Mouse (Mus musculus) embryonic facial prominence, embryonic 12.5 days (tissue): ENCODE results near the gene Slc44a1. TPM values are rescaled to one million over a fixed set of nuclear protein-coding genes. Genes with fewer than 3 reads are reported as not detected.

Experiments
- ATAC-seq: fragments of 200-750 bp; cut with Nextera tagmentation; 2 replicates; pipeline ENCODE4 v1.8.0; 2017; ENCODE audit not compliant: insufficient number of reproducible peaks, insufficient read depth, low FRiP score, low TSS enrichment
- H3K27ac ChIP-seq: fragments of 300-500 bp; sonication (generic); 2 replicates; pipeline ENCODE4 v1.5.1; 2016; ENCODE audit warnings: mild to moderate bottlenecking
- H3K27me3 ChIP-seq: fragments of 300-500 bp; sonication (generic); 2 replicates; pipeline ENCODE4 v1.6.1; 2016; ENCODE audit warnings: mild to moderate bottlenecking, moderate library complexity
- H3K36me3 ChIP-seq: fragments of 300-500 bp; sonication (generic); 2 replicates; pipeline ENCODE4 v1.6.1; 2016; ENCODE audit warnings: mild to moderate bottlenecking
- H3K4me1 ChIP-seq: fragments of 300-500 bp; sonication (generic); 2 replicates; pipeline ENCODE4 v1.6.1; 2016
- H3K4me2 ChIP-seq: fragments of 300-500 bp; sonication (generic); replicated peaks from 2 replicates; pipeline ENCODE4 v1.6.1; 2016; ENCODE audit warnings: mild to moderate bottlenecking, moderate library complexity
- H3K4me3 ChIP-seq: fragments of 300-500 bp; sonication (generic); 2 replicates; pipeline ENCODE4 v1.5.1; 2016; ENCODE audit warnings: mild to moderate bottlenecking
- H3K9ac ChIP-seq: fragments of 300-500 bp; sonication (generic); 2 replicates; pipeline ENCODE4 v1.6.1; 2016; ENCODE audit warnings: mild to moderate bottlenecking, moderate library complexity
- H3K9me3 ChIP-seq: fragments of 300-500 bp; sonication (generic); 2 replicates; pipeline ENCODE4 v1.6.1; 2016; ENCODE audit warnings: mild to moderate bottlenecking, moderate library complexity
- WGBS: fragments of 180-500 bp; shearing (Covaris S2); methylation state at CpG from one replicate; pipeline ENCODE4 v1.1.7; 2016; 5-methylcytosine and 5-hydroxymethylcytosine counted together
- polyA plus RNA-seq: library from polyadenylated mRNA; unstranded; fragments of >200 nt; fragmentation: Nextera tagmentation; extraction: Ambion mirVana; gene quantifications from 2 replicates; pipeline ENCODE4 v1.2.1, GENCODE M21; 2016

Slc44a1 gene
- polyA plus RNA-seq, 1 experiment from 2014 or later: 37.0 TPM

DNA sequence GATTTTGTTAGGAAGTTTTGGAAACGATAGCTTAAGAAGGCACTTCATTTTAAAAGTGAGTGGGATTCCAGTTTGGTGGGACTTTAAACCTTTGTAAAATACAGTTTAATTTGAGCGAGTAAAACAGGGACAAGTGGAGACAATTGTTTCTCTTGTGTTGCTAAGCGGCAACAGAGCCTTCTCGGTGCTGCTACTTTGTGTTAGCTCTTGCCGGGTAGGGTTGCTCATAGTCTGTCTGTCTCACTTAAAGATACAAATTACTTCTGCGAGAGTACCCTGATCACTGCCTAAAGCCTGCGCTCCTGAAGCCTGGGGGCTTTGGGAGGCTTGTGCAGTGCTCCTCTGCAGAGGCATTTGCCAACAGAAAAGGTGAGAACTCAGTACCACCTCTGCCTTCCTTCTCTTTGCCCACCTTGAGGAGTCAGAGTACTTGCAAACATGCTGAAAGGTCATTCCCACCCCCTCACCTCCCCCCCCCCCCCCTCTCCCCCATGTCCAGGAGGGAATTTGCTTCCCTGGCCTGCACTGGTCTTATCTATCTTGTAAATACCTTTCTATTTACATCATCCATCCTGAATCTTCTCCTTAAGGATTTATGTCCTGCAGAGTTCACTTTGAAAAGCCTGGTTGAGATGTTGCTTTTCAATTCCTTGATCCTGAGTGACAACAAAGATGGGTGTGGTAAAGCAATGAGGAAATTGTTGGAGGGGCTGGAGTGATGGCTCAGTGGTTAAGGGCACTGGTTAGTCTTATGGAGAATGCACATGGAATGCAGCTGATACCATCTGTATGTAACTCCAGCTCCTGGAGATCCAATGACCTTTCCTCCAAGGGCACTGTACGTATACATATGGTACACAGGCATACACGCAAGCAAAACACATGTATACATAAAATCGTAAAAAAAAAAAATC is 13.0 kb downstream of the Slc44a1 start:
- H3K9ac ChIP-seq: no peak overlapping the region
- H3K27ac ChIP-seq: no peak overlapping the region
- no peaks in the 10 kb centered on the region for H3K9me3 ChIP-seq
- ATAC-seq: no peak
- H3K4me2 ChIP-seq: no peak overlapping the region
- H3K4me3 ChIP-seq: no peak overlapping the region
- H3K27me3 ChIP-seq: no peaks in the 10 kb centered on the region
- H3K4me1 ChIP-seq: no peaks in the 10 kb centered on the region
- H3K36me3 ChIP-seq: no peaks in the 10 kb centered on the region
- WGBS: 57% methylated on average over 10 of the region's 10 CpGs

DNA sequence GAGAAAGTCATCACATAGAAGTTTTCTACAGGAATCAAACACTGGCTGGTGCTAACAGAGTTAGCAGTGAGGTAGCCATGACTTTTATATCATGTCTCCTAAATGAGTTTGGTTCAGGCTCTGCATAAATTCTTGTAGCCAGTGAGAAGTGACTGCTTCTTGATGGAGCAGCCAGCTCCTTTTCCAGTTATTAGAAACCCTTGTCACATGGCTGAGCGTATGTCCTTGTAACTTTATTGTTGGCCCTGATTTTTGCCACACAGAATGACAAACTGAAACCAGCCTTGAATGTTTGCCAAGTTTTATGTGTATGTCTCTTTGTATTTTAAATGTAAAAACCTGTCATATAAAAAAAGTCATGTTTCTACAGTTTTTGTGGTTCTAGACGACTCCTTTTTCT is 15.7 kb downstream of the Slc44a1 start:
- H3K9me3 ChIP-seq: no peaks in the 10 kb centered on the region
- ATAC-seq: no peak
- H3K9ac ChIP-seq: no peak overlapping the region
- H3K27ac ChIP-seq: no peak overlapping the region
- H3K27me3 ChIP-seq: no peaks in the 10 kb centered on the region
- no peak overlapping the region for H3K4me3 ChIP-seq
- no peak overlapping the region for H3K4me2 ChIP-seq
- WGBS: 83% methylated on average over 2 of the region's 2 CpGs
- no peaks in the 10 kb centered on the region for H3K4me1 ChIP-seq
- no peaks in the 10 kb centered on the region for H3K36me3 ChIP-seq

DNA sequence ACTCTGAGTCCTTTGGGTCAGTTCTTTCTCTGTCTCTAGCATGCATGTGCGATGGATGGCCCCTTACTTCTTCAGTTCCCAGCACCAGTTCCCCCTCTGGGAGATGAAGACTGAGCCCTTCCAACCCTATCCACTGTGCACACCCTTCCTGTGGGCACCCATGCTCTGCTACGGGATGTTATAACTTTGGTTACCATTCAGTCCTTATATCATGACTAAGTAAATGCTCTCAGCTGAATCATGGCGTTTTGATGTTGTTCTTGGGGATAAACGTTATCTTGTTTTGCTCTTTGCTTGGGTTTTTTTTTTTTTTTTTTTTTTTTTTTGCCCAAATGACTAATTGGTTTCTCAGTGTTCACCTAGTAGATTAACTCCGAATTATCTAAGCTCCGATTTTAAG is 16.4 kb downstream of the Slc44a1 start:
- Histone ChIP-seq H3K4me2 (no peak overlapping the region), H3K9ac (no peak overlapping the region), H3K27me3 (no peaks in the 10 kb centered on the region), H3K36me3 (no peaks in the 10 kb centered on the region), H3K4me1 (no peaks in the 10 kb centered on the region), H3K27ac (no peak overlapping the region), H3K9me3 (no peaks in the 10 kb centered on the region), H3K4me3 (no peak overlapping the region)
- no peak for ATAC-seq
- WGBS: 91% methylated on average over 6 of the region's 6 CpGs

DNA sequence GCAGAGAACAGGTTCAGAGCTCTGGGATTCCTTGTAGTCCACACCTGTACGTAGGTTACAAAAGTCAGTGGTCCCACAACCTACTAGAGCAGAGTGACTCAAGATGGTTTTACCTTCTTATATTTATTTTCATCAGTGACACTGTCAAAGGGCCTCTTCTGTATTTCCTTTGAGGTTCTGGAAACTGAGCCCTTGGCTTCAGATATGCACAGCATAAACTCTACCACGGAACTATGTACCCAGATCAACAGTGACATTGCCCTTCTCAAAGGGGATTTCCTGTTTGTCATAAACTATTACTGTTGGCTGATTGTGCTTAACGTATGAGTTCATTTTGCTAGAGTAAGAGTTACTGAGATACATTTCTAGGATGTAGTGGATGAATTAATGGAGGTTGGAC is 18.3 kb downstream of the Slc44a1 start:
- Histone ChIP-seq H3K4me3 (no peak overlapping the region), H3K27me3 (no peaks in the 10 kb centered on the region), H3K4me1 (no peaks in the 10 kb centered on the region), H3K9ac (no peak overlapping the region), H3K27ac (no peak overlapping the region), H3K4me2 (no peak overlapping the region), H3K9me3 (no peaks in the 10 kb centered on the region), H3K36me3 (no peaks in the 10 kb centered on the region)
- no peak for ATAC-seq
- 82% methylated on average over 3 of the region's 3 CpGs for WGBS

DNA sequence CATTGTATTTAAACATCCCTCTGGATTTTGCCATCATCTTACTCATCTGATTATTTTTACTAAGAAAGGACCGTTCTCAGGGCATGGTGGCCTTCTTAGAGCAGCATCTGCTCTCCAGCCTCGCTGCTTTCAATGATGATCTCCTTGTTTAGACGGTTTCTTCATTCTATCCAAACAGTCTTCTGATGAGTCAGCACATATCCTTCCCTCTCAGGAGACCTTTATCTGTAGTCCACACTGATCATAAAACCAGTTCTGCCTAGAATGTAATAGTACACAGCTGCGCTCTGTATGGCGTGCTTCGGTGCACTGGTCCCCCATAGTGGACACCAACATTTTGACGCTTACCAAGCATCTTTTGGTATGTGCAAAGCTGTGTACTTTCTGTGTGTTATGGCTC is 19.5 kb downstream of the Slc44a1 start:
- no peaks in the 10 kb centered on the region for H3K36me3 ChIP-seq
- H3K4me1 ChIP-seq: no peaks in the 10 kb centered on the region
- no peak overlapping the region for H3K4me2 ChIP-seq
- no peak for ATAC-seq
- no peaks in the 10 kb centered on the region for H3K27me3 ChIP-seq
- H3K27ac ChIP-seq: no peak overlapping the region
- H3K4me3 ChIP-seq: no peak overlapping the region
- 90% methylated on average over 7 of the region's 7 CpGs for WGBS
- H3K9ac ChIP-seq: no peak overlapping the region
- H3K9me3 ChIP-seq: no peaks in the 10 kb centered on the region

DNA sequence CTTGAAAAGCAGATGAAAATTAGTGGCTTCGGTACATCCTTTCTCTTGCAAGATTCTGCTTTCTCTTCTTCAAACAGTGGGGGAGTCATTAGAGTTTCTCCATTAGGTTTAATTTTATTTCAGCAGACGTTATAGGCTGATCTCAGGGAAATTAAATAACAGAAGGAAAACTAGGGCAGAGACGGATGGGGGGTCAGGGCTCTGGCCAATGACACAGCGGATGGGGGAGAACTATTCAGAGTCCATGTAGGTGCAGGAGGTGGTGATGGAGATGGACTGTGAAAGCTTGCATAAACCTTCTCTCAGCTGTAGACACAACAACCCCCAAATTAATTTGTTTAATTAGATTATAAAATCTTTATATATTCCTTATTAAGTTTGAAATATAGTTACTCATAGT is 20.8 kb downstream of the Slc44a1 start:
- Histone ChIP-seq H3K9ac (no peak overlapping the region), H3K9me3 (no peaks in the 10 kb centered on the region), H3K27me3 (no peaks in the 10 kb centered on the region), H3K4me2 (no peak overlapping the region), H3K27ac (no peak overlapping the region), H3K4me3 (no peak overlapping the region), H3K36me3 (no peaks in the 10 kb centered on the region), H3K4me1 (no peaks in the 10 kb centered on the region)
- WGBS: 89% methylated on average over 4 of the region's 4 CpGs
- ATAC-seq: no peak

DNA sequence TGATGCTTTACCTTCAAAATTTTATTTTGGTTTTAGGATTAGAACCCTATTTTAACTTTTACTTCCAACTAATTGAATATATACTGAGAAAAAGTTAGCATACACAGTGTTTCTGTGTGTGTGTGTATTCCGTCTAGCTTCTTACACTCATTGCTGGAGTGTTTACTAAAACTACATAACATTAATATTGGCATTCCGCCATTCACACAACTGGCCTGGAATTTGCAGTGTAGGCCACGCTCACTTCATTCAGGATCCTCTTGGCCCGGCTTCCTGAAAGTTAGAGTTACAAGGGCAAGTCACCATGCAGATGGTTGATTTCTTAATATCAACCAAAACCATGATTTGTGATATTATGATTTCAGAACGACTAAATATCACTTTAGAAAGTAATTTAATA is 21.9 kb downstream of the Slc44a1 start:
- no peaks in the 10 kb centered on the region for H3K4me1 ChIP-seq
- no peaks in the 10 kb centered on the region for H3K27me3 ChIP-seq
- H3K9ac ChIP-seq: no peak overlapping the region
- 89% methylated on average over 5 of the region's 5 CpGs for WGBS
- ATAC-seq: no peak
- H3K36me3 ChIP-seq: no peaks in the 10 kb centered on the region
- no peak overlapping the region for H3K4me2 ChIP-seq
- H3K4me3 ChIP-seq: no peak overlapping the region
- H3K27ac ChIP-seq: no peak overlapping the region
- no peaks in the 10 kb centered on the region for H3K9me3 ChIP-seq

DNA sequence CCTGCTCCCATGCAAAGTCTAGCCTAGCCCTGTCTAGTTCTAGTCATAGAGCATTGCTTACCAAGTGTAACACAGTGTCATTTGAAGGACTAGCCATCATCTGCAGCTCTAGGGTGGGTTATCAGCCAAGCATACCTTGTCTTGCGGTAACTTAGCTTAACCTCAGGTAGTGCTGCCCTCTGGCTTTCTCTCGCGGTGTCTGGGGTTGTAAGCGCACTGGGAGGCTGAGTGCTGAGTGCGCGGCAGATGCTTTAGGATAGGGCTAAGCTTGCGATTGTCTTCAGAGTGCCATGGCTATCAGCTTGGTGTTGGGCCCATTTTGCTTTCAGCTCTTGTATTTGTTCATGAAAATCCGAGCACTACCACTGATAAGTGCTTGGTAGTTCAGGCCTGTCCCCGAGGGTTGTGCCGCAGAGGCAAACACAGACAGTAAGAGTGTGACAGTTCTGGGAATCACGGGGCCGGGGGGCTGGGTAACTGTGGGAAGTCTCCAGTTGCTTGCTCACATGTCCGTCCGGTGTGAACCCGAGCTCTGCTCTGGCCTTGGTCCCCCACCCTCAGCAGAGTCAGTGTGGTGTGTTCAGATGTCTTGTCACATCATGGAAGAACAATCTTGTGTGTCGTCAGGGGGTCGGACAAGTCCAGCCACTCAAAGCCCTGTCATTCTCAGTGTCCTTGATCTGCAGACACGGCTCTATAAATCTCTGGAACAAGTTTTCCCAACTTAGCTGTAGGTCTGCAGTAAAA is 22.5 kb downstream of the Slc44a1 start:
- Histone ChIP-seq H3K9ac (no peak overlapping the region), H3K4me2 (no peak overlapping the region), H3K9me3 (no peaks in the 10 kb centered on the region), H3K36me3 (no peaks in the 10 kb centered on the region), H3K4me3 (no peak overlapping the region), H3K27me3 (no peaks in the 10 kb centered on the region), H3K27ac (no peak overlapping the region), H3K4me1 (no peaks in the 10 kb centered on the region)
- WGBS: 81% methylated on average over 18 of the region's 18 CpGs
- ATAC-seq: no peak

DNA sequence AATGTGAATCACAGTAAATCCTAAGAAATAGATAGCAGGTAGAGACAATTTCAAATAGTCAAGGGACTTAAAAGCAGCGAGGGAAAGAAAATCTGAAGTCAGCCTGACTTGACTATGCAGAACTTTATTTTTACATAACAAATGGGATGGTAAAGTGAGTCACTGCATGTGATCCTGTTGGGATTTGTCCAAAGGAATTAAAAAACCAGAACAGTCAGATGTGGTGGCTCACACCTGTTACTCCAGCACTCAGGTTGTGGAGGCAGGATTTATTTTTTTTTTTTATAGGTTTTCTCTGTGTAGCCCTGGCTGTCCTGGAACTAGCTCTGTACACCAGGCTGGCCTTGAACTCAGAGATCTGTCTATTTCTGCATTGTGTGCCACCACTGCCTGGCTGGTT is 25.7 kb downstream of the Slc44a1 start:
- Histone ChIP-seq H3K27me3 (no peaks in the 10 kb centered on the region), H3K4me1 (no peaks in the 10 kb centered on the region), H3K36me3 (no peaks in the 10 kb centered on the region), H3K4me2 (no peak overlapping the region), H3K27ac (no peak overlapping the region), H3K9me3 (no peaks in the 10 kb centered on the region), H3K4me3 (no peak overlapping the region), H3K9ac (no peak overlapping the region)
- no peak for ATAC-seq
- 86% methylated on average over 1 of the region's 1 CpGs for WGBS

DNA sequence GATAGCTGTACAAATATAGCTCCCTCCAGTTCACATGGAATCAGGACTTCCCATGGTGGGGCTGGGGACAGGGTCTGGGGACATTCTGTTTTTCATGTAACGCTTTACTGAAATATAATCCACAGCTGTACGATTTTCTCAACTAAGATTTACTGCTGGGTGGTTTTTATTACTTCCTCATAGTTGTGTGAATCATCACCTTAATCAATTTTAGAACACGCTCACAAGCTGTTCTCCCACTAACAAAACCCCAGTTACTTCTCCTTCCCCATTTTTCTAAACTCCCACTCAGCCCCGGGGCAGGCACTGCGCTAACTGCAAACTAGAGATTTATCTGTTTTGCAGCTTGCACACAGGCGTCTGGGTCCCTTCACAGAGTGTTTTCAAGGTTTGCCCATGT is 28.8 kb downstream of the Slc44a1 start:
- no peaks in the 10 kb centered on the region for H3K9me3 ChIP-seq
- no peak overlapping the region for H3K4me2 ChIP-seq
- H3K36me3 ChIP-seq: no peaks in the 10 kb centered on the region
- no peak overlapping the region for H3K9ac ChIP-seq
- ATAC-seq: no peak
- WGBS: 66% methylated on average over 6 of the region's 6 CpGs
- H3K27ac ChIP-seq: no peak overlapping the region
- no peak overlapping the region for H3K4me3 ChIP-seq
- H3K4me1 ChIP-seq: 0 out of 2 replicates have a peak, but pooled peaks cover 2% of the 10 kb centered on the region
- no peaks in the 10 kb centered on the region for H3K27me3 ChIP-seq

DNA sequence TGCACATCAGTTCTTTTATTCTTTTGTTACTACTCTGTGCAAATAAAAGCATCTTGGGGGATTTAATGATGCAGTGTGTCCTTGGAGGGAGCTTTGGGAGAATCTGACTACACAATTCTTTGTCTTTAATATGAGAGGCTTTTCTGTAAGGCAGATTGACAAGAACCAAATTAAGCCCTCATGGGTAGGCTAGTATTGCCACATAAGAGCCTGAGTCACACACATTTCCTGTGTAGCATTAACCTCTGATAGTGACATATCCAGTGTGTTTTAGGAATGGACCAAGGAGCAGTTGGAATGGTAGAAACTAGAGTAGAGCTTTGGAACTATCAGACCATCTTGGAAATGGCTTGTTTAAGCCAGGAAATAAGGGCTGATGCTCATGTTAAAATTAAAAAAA is 33.9 kb downstream of the Slc44a1 start:
- Histone ChIP-seq H3K27ac (no peak overlapping the region), H3K9ac (no peak overlapping the region), H3K4me1 (peaks cover 2% of the 10 kb centered on the region; the same call in 1 of the 2 replicates), H3K4me2 (no peak overlapping the region), H3K27me3 (no peaks in the 10 kb centered on the region), H3K36me3 (no peaks in the 10 kb centered on the region), H3K9me3 (no peaks in the 10 kb centered on the region), H3K4me3 (no peak overlapping the region)
- no peak for ATAC-seq
